Mouse (Mus musculus) MEL (cell line): Measurements from ENCODE around the gene Dao. TPM values are rescaled to one million over a fixed set of nuclear protein-coding genes. Genes with fewer than 3 reads are reported as not detected.

Experiments used
- DNase-seq: peaks from one replicate; pipeline ENCODE4 v3.0.0; 2011; ENCODE audit warnings: low read depth, low spot score
- H3K27ac ChIP-seq: 2 replicates; pipeline ENCODE4 v1.5.1; 2012; ENCODE audit warnings: low read depth, mild to moderate bottlenecking, control low read depth, low read length, moderate library complexity; ENCODE audit not compliant: control insufficient read depth
- H3K27me3 ChIP-seq, 2 experiments: fragments of 150-350 bp in 1 of 2; sonication (generic) in 1 of 2; 2 replicates each; pipeline ENCODE4 v1.6.1; 2012; ENCODE audit warnings: low read length in 2 of 2, mild to moderate bottlenecking in 2 of 2, improper control_type of control experiment in 1 of 2, moderate library complexity in 1 of 2; ENCODE audit not compliant: insufficient read depth in 2 of 2, control insufficient read depth in 1 of 2
- H3K36me3 ChIP-seq, 2 experiments: 2 replicates each; pipeline ENCODE4 v1.6.1; 2012 to 2014; ENCODE audit warnings: low read length in 2 of 2, improper control_type of control experiment in 1 of 2, inconsistent platforms in 1 of 2, mild to moderate bottlenecking in 1 of 2; ENCODE audit not compliant: insufficient read depth in 2 of 2, control insufficient read depth in 1 of 2
- H3K4me1 ChIP-seq, 2 experiments: fragments of 150-350 bp in 1 of 2; sonication (generic) in 1 of 2; 2 replicates each; pipeline ENCODE4 v1.6.1; 2012; ENCODE audit warnings: low read length in 2 of 2, improper control_type of control experiment in 1 of 2, mild to moderate bottlenecking in 1 of 2; ENCODE audit not compliant: insufficient read depth in 2 of 2, control insufficient read depth in 1 of 2
- H3K4me3 ChIP-seq, 2 experiments: fragments of 150-350 bp in 1 of 2; sonication (generic) in 1 of 2; 2 replicates each; pipeline ENCODE4 v1.5.1; 2012; ENCODE audit warnings: low read depth in 2 of 2, low read length in 2 of 2, mild to moderate bottlenecking in 2 of 2, moderate library complexity in 2 of 2, control low read depth in 1 of 2, improper control_type of control experiment in 1 of 2; ENCODE audit not compliant: control insufficient read depth in 1 of 2, insufficient read depth in 1 of 2
- H3K79me2 ChIP-seq: 2 replicates; pipeline ENCODE4 v1.6.1; 2012; ENCODE audit warnings: mild to moderate bottlenecking, low read length, moderate library complexity; ENCODE audit not compliant: control insufficient read depth, poor library complexity, insufficient read depth
- H3K9ac ChIP-seq: 2 replicates; pipeline ENCODE4 v1.6.1; 2012; ENCODE audit warnings: low read depth, mild to moderate bottlenecking, control low read depth, low read length, moderate library complexity; ENCODE audit not compliant: control insufficient read depth, poor library complexity, severe bottlenecking
- H3K9me3 ChIP-seq: fragments of 150-350 bp; sonication (generic); replicated peaks from 2 replicates; pipeline ENCODE4 v1.6.1; 2012; ENCODE audit warnings: mild to moderate bottlenecking, low read length, improper control_type of control experiment, moderate library complexity; ENCODE audit not compliant: insufficient read depth
- CHD2 ChIP-seq: IDR thresholded peaks from 2 replicates; pipeline ENCODE4 v1.6.1; 2011; ENCODE audit warnings: low read length, improper control_type of control experiment
- CTCF ChIP-seq, 3 experiments: IDR thresholded peaks in 2 of 3; conservative IDR thresholded peaks in 1 of 3; 2 replicates each; pipeline ENCODE4 v1.5.1; 2011 to 2012; ENCODE audit warnings: low read length in 3 of 3, low read depth in 2 of 3, mild to moderate bottlenecking in 2 of 3, improper control_type of control experiment in 1 of 3, inconsistent platforms in 1 of 3, mixed read lengths in 1 of 3, moderate library complexity in 1 of 3; ENCODE audit not compliant: control insufficient read depth in 1 of 3, insufficient read depth in 1 of 3, poor library complexity in 1 of 3, severe bottlenecking in 1 of 3
- ETS1 ChIP-seq: IDR thresholded peaks from 2 replicates; pipeline ENCODE4 v1.6.1; 2012; ENCODE audit warnings: low read depth, mild to moderate bottlenecking, inconsistent platforms, low read length, improper control_type of control experiment, moderate library complexity
- GABPA ChIP-seq: IDR thresholded peaks from 2 replicates; pipeline ENCODE4 v1.6.1; 2012; ENCODE audit warnings: low read depth, mild to moderate bottlenecking, inconsistent platforms, low read length, improper control_type of control experiment, moderate library complexity
- JUND ChIP-seq: IDR thresholded peaks from 2 replicates; pipeline ENCODE4 v1.6.1; 2011; ENCODE audit warnings: low read depth, mild to moderate bottlenecking, improper control_type of control experiment, low read length
- KAT2A ChIP-seq: conservative IDR thresholded peaks from 2 replicates; pipeline ENCODE4 v1.6.1; 2012; ENCODE audit warnings: low read depth, low read length, improper control_type of control experiment, inconsistent platforms
- MAFK ChIP-seq: IDR thresholded peaks from 2 replicates; pipeline ENCODE4 v1.6.1; 2011; ENCODE audit warnings: low read depth, mild to moderate bottlenecking, low read length, improper control_type of control experiment, borderline replicate concordance
- MEF2A ChIP-seq: IDR thresholded peaks from 2 replicates; pipeline ENCODE4 v1.6.1; 2014; ENCODE audit warnings: low read depth, mild to moderate bottlenecking, inconsistent platforms, low read length, improper control_type of control experiment; ENCODE audit not compliant: poor library complexity, insufficient replicate concordance, severe bottlenecking; ENCODE audit errors: extremely low read depth
- MYB ChIP-seq: IDR thresholded peaks from 2 replicates; pipeline ENCODE4 v1.6.1; 2011; ENCODE audit warnings: mild to moderate bottlenecking, low read depth, low read length, improper control_type of control experiment
- NELFE ChIP-seq: IDR thresholded peaks from 2 replicates; pipeline ENCODE4 v1.6.1; 2011; ENCODE audit warnings: low read depth, low read length, improper control_type of control experiment
- NRF1 ChIP-seq: IDR thresholded peaks from 2 replicates; pipeline ENCODE4 v1.6.1; 2014; ENCODE audit warnings: low read depth, mild to moderate bottlenecking, inconsistent platforms, low read length, improper control_type of control experiment, moderate library complexity; ENCODE audit not compliant: poor library complexity, insufficient read depth, severe bottlenecking
- POLR2A ChIP-seq, 2 experiments: IDR thresholded peaks; 2 replicates each; pipeline ENCODE4 v1.6.1; 2011 to 2012; ENCODE audit warnings: low read length in 2 of 2, mild to moderate bottlenecking in 2 of 2, control low read depth in 1 of 2, improper control_type of control experiment in 1 of 2, low read depth in 1 of 2, moderate library complexity in 1 of 2; ENCODE audit not compliant: control insufficient read depth in 1 of 2, insufficient read depth in 1 of 2, poor library complexity in 1 of 2
- RAD21 ChIP-seq: IDR thresholded peaks from 2 replicates; pipeline ENCODE4 v1.6.1; 2011; ENCODE audit warnings: mild to moderate bottlenecking, low read depth, low read length, improper control_type of control experiment
- RCOR1 ChIP-seq: IDR thresholded peaks from 2 replicates; pipeline ENCODE4 v1.6.1; 2012; ENCODE audit warnings: low read depth, mild to moderate bottlenecking, inconsistent platforms, low read length, improper control_type of control experiment
- SIN3A ChIP-seq: IDR thresholded peaks from 2 replicates; pipeline ENCODE4 v1.6.1; 2012; ENCODE audit warnings: low read length, improper control_type of control experiment, inconsistent platforms
- UBTF ChIP-seq: IDR thresholded peaks from 2 replicates; pipeline ENCODE4 v1.6.1; 2012; ENCODE audit warnings: low read depth, mild to moderate bottlenecking, inconsistent platforms, low read length, improper control_type of control experiment, moderate library complexity, borderline replicate concordance; ENCODE audit not compliant: insufficient read depth
- USF2 ChIP-seq, 2 experiments: IDR thresholded peaks; 2 replicates each; pipeline ENCODE4 v1.6.1; 2011 to 2012; ENCODE audit warnings: improper control_type of control experiment in 2 of 2, low read length in 2 of 2, borderline replicate concordance in 1 of 2, inconsistent platforms in 1 of 2, low read depth in 1 of 2, mild to moderate bottlenecking in 1 of 2; ENCODE audit not compliant: insufficient read depth in 1 of 2
- polyA plus RNA-seq, 2 experiments: library from polyadenylated mRNA; stranded (reverse) in 1 of 2; unstranded in 1 of 2; fragments of >175 nt in 1 of 2; fragments of >200 nt in 1 of 2; gene quantifications; 2 replicates each; pipeline versions ENCODE4 v1.2.1 to v1.2.4; 2012; ENCODE audit warnings: low replicate concordance in 2 of 2, low read depth in 1 of 2; ENCODE audit not compliant: insufficient read length in 2 of 2, insufficient read depth in 1 of 2, missing spikeins in 1 of 2
- total RNA-seq: library from RNA; depleted of rRNA; stranded (reverse); fragments of 300-350 nt; gene quantifications from 2 replicates; pipeline ENCODE4 v1.2.3, GENCODE M21; 2012

The Dao gene
- total and polyA plus RNA-seq, 3 experiments: 0.04 TPM; not detected in 2

DNA sequence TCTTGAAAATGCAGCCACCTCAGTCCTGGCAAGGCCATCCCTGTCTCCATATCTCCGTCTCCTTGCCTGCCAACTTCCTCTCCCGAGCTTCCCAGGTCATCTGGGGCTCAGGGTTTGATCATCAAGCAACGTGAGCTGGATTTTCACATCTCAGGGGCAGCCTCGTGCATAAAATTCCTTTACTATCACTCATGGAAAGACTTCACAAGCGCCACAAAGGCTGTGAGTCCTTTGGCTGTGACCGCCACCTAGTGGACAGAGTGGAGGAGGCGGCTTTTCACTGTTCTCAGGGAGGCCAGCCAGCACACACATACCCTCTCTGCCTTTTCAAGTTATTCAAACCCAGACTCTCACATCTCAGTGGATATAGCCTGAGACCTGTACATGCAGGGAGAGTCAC lies 49.1 kb upstream of the Dao start (continued):
- no peak for TF ChIP-seq USF2 (IDR thresholded peaks at IDR 0.05; ENCODE audit: borderline replicate concordance in 1 of 2, insufficient read depth in 1 of 2, low read depth in 1 of 2, low read length in 2 of 2)
- TF ChIP-seq SIN3A: peak; percentile 36; the same call in 1 of the 2 replicates
- TF ChIP-seq KAT2A: no peak
- TF ChIP-seq JUND: no peak
- TF ChIP-seq MAFK: no peak
- no peak for TF ChIP-seq POLR2A (IDR thresholded peaks at IDR 0.05; ENCODE audit: control insufficient read depth in 1 of 2, insufficient read depth in 1 of 2, low read depth in 1 of 2, low read length in 2 of 2, poor library complexity in 1 of 2)
- peak; percentile 88 to 96 (median 93) for TF ChIP-seq CTCF (IDR thresholded peaks at IDR 0.05 in 2 of 3, conservative IDR thresholded peaks at IDR 0.05 in 1 of 3; ENCODE audit: control insufficient read depth in 1 of 3, insufficient read depth in 1 of 3, low read depth in 2 of 3, low read length in 3 of 3, poor library complexity in 1 of 3, severe bottlenecking in 1 of 3)
- no peak for TF ChIP-seq NELFE

GRCm38 (mm10) chr5:113955281-113955680 lies 48.2 kb upstream of the Dao start:
- Histone ChIP-seq H3K4me3 (no peak overlapping the region), H3K79me2 (no peaks in the 10 kb centered on the region), H3K4me1 (peaks cover 3 to 24% of the 10 kb centered on the region in 2 experiments; a peak in 3 of 4 replicates), H3K27me3 (no peaks in the 10 kb centered on the region), H3K36me3 (peaks cover 0 to 17% of the 10 kb centered on the region in 2 experiments; a peak in 2 of 4 replicates), H3K9me3 (no peaks in the 10 kb centered on the region), H3K9ac (no peak overlapping the region)
- DNase-seq: no peak
- TF ChIP-seq GABPA: no peak
- TF ChIP-seq RCOR1: no peak
- TF ChIP-seq RAD21: no peak
- TF ChIP-seq CHD2: no peak
- TF ChIP-seq NRF1: no peak
- TF ChIP-seq UBTF: no peak
- no peak for TF ChIP-seq POLR2A (IDR thresholded peaks at IDR 0.05; ENCODE audit: control insufficient read depth in 1 of 2, insufficient read depth in 1 of 2, low read depth in 1 of 2, low read length in 2 of 2, poor library complexity in 1 of 2)
- no peak for TF ChIP-seq MEF2A
- TF ChIP-seq KAT2A: no peak
- TF ChIP-seq, all 39 proteins: peak for 0
- H3K27ac ChIP-seq: no peak overlapping the region

DNA sequence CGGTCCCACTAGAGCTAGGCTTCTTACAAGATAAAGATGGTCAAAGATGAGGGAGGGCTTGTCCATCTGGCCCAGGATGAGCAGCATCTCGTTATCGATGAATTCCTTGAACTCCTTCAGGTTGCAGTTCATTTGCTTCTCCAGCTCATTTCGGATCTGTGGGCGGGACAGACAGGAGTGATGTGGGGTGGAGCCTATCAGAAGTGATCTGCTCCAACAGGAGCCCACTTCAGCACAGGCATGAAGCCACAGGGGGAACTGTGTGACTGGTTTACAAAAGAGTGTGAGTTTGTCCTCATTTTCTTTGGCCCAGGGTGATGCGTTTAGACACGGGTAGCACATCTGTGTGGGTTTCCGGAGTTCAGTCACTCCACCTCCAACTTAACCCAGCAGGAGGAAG lies 47.8 kb upstream of the Dao start:
- no peak for TF ChIP-seq NELFE
- no peak for TF ChIP-seq MYB
- TF ChIP-seq ETS1: no peak
- no peak for TF ChIP-seq RAD21
- TF ChIP-seq USF2 (IDR thresholded peaks at IDR 0.05; ENCODE audit: borderline replicate concordance in 1 of 2, insufficient read depth in 1 of 2, low read depth in 1 of 2, low read length in 2 of 2): no peak
- TF ChIP-seq, all 39 proteins: peak for 0
- no peaks in the 10 kb centered on the region for H3K79me2 ChIP-seq
- no peak overlapping the region for H3K4me3 ChIP-seq
- no peaks in the 10 kb centered on the region for H3K9me3 ChIP-seq
- H3K4me1 ChIP-seq: peaks cover 3 to 24% of the 10 kb centered on the region in 2 experiments; a peak in 3 of 4 replicates
- H3K27me3 ChIP-seq: no peaks in the 10 kb centered on the region
- no peak overlapping the region for H3K27ac ChIP-seq
- no peak overlapping the region for H3K9ac ChIP-seq
- H3K36me3 ChIP-seq: peaks cover 0 to 17% of the 10 kb centered on the region in 2 experiments; a peak in 2 of 4 replicates
- DNase-seq: no peak
